Mouse (Mus musculus): ENCODE measurements around the gene Ppp1r14b.
"Not testable (repeated sequence)": the region's sequence is repeated elsewhere in the genome, so short reads cannot be mapped to it uniquely, and the experiment has no call there.

The Ppp1r14b gene

DNA sequence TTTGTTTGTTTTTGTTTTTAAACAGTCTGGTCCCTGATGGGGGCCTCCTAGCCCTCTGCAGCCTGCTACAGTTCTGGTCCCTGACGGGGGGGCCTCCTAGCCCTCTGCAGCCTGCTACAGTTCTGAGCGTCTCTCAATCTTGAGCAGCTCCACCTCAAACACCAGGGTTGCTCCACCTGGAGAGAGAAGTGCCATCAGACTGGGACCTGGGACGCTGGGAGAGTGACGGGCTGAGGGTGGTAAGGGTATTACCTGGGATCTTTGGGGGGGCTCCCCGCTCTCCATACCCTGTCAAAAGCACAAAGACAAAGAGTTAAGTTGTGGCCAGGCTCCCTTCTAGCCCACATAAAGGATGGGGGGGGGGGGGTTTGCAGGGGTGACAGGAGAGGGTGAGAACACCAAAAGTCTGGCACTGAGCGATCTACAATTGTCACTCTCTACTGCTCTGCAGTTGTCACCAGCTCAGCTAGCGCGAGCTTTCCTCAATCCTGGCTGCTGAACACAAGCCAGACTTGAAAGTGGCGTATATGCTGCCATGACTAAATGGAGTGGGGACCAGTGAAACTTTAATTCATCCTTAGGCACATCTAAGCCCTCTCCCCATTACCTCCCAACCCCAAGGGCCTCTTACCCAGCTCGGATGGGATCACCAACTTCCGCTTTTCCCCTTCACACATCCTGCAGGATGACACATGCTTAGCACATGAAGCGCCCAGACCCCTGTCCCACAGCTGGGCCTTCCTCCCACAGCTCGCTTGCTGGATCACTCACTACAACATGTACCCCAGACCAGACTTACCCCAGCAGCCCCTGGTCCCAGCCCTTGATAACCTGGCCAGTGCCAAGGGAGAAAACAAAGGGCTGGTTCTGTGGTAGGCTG is 3.2 kb downstream of the Ppp1r14b start:
- no peak for DNase-seq

GRCm38 (mm10) chr19:6978639-6978974 is 3.8 kb downstream of the Ppp1r14b start:
- DNase-seq: no peak

DNA sequence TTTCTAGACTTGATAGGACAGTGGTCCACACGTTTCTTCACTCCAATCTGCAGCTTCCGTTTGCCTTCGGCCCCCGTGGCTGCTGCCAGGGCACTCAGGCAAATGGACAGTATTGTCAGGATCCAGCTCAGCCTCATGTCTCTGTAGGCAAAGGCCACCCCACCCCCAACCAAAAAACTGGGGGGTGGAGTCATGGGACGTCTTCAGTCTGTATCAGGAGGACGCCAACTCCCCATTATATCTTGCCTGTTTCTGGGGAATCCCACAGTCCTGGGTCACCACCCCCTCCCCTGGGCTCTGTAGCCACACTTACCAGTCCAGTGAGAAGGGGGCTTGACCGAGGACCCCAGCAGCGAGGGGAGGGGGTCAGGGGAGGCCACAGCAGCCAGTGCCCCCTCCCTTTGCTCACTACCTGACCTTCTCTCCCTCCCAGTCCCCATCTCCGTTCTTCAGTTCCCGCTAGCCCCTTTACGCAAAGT is 4.3 kb downstream of the Ppp1r14b start:
- peak in 1 of 2 experiments; percentile 25 for DNase-seq

DNA sequence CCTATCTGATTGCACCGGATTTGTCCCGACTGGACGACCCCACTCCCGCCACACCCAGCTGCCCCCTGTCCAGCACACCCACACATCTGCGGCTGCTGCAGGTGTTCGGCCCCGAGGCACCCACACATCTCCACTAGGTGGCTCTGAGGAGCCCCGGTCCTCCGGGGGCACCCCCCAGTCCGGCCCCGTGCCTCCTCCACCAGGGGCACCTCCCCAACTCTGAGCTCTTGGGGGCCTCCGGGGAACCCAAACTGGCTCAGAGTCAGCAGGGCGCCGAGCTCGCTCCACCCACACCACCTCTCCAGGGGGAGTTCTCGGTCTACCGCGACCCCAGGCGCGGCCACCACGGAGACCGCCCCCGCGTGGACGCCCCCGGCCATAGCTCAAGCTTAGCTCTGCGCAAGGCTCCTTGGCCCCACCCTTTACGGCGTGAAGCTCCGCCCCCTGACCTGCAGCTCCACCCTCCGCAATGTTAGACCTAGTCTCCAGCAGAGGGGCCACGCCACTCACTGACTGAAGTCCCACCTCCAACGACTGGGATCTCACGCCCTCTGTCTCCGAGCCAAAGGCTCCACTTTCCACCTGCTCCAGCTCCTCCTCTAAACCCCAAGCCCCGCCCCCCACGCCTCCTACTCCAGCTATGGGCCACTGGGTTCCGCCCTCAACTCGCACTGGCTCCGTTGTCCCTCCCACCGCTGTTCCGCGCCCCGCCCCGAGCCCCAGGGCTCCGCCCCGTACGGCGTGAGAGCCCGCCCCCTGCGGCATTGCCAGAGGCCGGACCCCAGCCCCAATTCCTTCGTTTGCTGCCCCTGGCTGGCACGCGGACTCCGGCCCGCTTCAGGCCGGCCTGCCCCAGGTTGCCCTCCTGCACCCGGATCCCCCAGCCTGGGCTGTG is 5.0 kb downstream of the Ppp1r14b start:
- peak; percentile 100 for DNase-seq

DNA sequence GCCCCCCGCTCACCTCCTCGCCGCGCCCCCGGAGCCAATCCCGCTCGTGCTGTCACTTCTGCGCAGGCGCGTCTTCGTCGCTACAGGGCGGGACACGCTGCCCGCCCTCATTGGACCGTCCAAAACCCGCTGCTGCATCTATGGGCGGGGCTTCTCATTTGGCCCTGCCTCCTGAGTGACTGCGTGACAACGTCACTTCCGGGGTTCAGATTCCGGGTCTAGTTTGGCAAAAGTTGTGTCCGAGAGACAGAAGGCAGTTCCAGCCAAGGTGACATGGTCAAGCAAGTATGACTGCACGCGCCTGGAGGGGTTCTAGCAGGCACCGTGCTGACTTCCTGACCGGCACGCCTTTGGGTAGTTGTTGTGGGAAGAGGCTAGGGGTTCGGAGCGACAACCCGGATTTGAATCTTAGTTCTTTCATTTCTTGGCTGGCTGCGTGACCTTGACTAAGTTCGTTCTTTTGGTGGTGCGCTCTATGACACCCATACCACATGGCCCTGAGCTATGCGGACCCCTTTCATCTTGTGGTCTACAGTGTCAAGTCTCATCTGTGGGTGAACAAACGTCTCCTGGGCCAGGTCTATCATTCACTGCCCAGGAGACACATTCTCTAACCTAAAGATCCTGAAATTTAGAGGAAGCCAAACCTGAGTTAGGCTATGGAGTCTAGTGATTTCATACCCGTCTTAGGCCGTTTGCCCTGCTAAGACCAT is 5.8 kb downstream of the Ppp1r14b start, which contains the start of gene Fkbp2:
Gene Fkbp2, minus strand, starts transcription at position 121 of the 713 bp plus-strand sequence.
- peak; percentile 99 for DNase-seq

- no peak for DNase-seq
These were observed 6.7 kb downstream of the Ppp1r14b start for GRCm38 (mm10) chr19:6981465-6981864.

DNA sequence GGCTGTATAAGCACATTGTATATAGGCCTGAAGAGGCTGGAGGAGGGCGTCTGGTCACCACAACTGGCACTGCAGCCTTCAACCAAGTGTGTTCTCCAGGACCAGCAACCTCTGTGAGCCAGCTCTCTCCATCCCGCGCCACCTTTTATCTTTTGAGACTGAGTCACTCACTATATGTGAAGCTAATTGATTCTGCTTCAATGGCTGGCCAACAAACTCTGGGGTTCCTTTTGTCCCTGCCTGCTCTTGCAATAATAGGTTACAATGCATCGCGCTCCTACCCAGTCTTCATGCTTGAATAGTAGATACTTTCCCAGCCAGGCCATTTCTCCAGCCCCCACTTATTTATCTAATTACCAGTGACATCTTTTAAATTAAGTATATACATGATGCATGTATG is 8.9 kb downstream of the Ppp1r14b start:
- no peak for DNase-seq

GRCm38 (mm10) chr19:6985300-6985699 is 10.5 kb downstream of the Ppp1r14b start:
- DNase-seq: no peak

- no peak for DNase-seq
These were observed 11.4 kb downstream of the Ppp1r14b start for GRCm38 (mm10) chr19:6985951-6986708.

DNA sequence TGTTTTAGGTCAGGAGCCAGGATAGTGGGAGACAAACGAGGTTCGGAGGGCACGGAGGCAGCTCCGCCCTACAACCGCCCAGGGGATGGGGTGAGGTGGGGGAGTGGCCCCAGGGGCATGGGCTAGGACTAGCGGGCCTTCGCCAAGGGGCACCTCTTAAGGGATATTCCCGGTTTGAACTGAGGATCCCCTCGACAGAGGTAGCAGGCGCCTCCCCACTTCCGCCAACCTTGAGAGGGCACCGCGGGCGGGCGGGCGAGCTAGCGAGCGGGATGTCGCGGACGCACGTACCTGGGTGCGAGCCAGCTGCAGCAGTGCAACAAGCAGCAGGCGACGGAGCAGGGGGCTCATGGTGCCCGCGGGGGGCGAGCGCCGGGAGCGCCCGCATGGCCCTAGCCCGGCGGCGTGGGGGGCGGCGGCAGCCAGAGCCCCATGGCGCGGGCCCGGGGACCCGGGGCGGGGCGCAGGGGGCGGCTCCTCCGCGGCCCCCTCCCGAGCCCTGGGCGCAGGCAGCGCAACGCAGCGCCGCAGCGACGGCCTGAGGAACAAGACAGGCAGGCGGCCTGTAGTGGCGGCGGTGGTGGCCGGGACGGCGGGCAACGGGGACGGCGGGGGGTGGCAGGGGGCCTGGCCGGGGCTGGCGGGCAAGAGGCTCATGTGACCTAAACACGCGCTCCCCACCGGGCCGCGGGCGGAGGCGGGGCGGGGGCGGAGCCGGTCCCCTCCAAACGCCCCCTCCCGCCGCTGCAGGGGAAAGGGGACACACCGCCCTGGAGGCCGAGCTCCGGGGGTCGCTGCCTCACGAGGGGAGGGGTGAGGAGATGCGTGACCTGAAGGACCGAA is 12.5 kb downstream of the Ppp1r14b start, which contains the start of gene Vegfb:
Gene Vegfb, minus strand, starts transcription at position 591 of the 843 bp plus-strand sequence.
- peak; percentile 64 to 67 for DNase-seq

- DNase-seq: no peak
These were observed 13.1 kb downstream of the Ppp1r14b start for GRCm38 (mm10) chr19:6987904-6988285.

GRCm38 (mm10) chr19:6989251-6989650 is 14.5 kb downstream of the Ppp1r14b start:
- peak in 1 of 2 experiments; percentile 24 for DNase-seq

GRCm38 (mm10) chr19:6990712-6991111 is 15.9 kb downstream of the Ppp1r14b start:
- DNase-seq: no peak

GRCm38 (mm10) chr19:6991166-6991565 is 16.4 kb downstream of the Ppp1r14b start:
- not testable (repeated sequence) for DNase-seq

DNA sequence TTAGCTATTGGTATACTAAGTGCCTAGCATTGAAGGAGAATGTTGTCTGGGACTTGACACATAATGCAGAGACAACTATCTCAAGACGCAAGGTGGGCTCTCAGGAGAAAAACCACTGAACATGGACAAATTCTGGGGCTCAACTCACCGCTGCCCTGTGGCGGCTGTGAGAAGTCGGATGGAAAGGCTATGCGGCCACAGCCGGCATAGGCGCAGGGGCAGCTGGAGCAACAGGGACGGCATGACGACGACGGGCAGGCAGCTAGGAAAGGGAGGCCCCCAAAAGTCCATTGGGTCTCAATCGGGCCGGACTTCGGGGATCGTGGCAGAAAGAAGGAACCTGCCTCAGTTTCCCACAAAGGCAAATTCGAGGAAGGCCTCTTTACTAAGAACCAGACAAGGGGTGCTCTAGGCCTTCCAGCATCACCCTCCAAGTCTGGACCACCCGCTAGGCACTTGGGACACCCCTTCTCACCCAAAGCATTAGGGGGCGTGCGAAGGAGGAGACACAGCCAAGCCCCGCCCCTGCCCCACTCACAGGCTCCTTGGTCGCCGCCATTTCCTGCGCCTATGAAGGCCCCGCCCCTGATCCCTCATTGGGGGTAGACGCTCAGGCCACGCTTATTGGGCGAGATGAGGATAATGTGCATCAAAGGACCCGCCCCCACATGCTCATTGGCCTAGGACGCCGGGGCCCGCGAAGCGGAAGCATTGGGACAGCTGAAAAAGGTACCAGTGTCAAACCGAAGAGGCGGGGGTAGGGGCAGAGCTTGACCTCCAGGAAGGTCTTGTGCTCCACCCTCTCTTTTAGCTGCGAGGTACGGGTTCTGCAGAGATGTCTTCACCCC is 17.5 kb downstream of the Ppp1r14b start, which contains the start of gene Dnajc4:
Gene Dnajc4, minus strand, starts transcription at position 562 of the 848 bp plus-strand sequence.
- DNase-seq: peak; percentile 97 to 99

- DNase-seq: no peak
These were observed 18.4 kb downstream of the Ppp1r14b start for GRCm38 (mm10) chr19:6993011-6993770.

DNA sequence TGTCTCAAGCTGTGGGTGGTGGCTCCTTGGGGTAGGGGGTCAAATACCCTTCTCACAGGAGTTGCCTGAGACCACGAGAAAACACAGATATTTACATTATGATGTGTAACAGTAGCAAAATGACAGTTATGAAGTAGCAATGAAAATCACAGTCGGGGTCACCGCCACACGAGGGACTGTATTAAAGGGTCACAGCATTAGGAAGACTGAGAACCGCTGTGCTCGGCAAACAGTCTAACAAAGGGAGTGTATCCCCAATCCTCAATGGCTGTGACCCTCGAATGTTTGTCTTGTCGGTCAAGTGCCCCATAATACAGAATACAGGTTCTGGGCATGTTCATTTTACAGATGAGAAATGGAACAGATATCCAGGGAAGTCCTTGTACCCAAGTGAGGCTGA is 19.2 kb downstream of the Ppp1r14b start:
- no peak for DNase-seq

DNA sequence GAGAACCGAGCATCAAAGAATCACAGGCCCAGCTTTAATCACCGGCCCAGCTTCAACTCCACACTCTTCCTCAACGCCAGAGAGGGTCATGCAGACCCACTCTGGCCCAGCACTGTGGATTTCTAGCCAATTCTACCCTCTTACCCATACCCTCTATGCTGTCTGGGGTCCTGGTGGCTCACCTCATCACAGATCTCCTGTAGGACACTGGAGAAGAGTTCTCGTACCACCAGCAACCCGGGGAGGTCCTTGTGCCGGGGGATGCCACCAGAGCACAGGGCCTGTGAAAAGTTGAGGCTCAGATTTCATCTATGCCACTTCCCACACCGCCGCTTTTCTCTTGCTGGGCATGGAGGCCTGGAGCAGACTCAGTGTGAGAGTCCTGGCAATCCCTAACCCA is 19.7 kb downstream of the Ppp1r14b start:
- DNase-seq: no peak
